Mouse (Mus musculus): ENCODE data around the gene Frmd6. TPM values are rescaled to one million over a fixed set of nuclear protein-coding genes. Genes with fewer than 3 reads are reported as not detected.

The Frmd6 gene
- polyA plus RNA-seq, 1 experiment from 2014 or later = 68.9 TPM

DNA sequence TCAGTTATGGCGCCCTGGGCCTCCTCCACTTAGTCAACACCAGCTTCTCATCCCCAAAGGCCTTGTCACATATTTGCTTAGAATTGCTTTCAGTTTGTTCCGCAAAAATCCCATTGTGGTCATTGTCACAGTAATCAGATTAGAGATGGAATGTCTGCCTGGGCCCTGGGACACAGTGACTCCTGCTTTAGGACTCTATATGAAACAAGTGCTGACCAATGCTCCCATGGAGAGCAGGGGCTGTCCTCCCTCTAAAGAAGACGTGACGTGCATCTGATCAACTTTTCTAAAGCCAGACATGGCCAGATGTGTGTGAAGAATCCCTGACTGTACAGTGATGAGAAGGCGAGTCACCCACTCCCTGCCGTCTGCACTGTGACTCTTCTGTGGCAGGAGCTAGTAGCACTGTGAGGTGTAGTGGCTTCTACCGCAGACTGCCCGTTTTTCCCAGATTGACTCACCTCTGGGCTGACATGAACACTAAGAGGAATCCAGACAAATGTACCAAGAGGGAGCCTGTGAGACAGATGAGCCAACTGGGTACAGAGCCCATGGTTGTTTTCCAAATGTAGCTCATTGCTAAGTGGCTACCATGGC is 65.7 kb downstream of the Frmd6 start:
- no peak overlapping the region for H3K9ac ChIP-seq (replicated peaks; ENCODE audit: low read length)
- ATAC-seq (replicated peaks; ENCODE audit: insufficient number of reproducible peaks, low FRiP score, low TSS enrichment, low read depth) = no peak
- no peak overlapping the region for H3K4me2 ChIP-seq (ENCODE audit: low read depth, low read length)
- no peaks in the 10 kb centered on the region for H3K27me3 ChIP-seq (ENCODE audit: control insufficient read depth, insufficient read depth, low read length)
- H3K9me3 ChIP-seq (replicated peaks; ENCODE audit: control insufficient read depth, low read length) = no peaks in the 10 kb centered on the region
- H3K27ac ChIP-seq (replicated peaks; ENCODE audit: low read depth, low read length) = no peak overlapping the region
- 86% methylated on average over 8 of the region's 8 CpGs for WGBS
- H3K4me3 ChIP-seq (ENCODE audit: low read depth, low read length) = no peak overlapping the region
- H3K4me1 ChIP-seq (ENCODE audit: control insufficient read depth, insufficient read depth, low read length) = no peaks in the 10 kb centered on the region
- peaks cover 3% of the 10 kb centered on the region for H3K36me3 ChIP-seq (replicated peaks; ENCODE audit: control insufficient read depth, insufficient read depth, low read depth, low read length)
- no peak for DNase-seq (ENCODE audit: low spot score)

DNA sequence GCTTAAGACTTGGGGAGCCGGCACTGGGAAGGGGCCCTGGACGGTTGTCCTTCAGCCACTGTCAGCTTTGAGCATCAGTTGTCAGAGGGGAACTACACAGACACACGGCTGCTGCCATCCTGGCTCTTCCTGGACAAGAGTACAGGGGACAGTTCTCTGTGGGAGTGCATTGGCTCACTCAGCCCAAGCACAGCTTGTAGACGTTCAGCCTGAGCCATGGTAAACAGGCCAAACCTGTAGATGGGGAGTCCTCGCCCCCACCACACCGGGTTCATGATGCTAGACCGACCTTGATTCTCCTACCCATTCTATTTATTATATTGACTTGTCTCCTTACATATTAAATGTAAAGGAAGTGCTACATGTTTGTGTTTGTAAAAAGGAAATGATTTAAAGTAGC is 70.0 kb downstream of the Frmd6 start:
- Histone ChIP-seq H3K9ac (replicated peaks; ENCODE audit: low read length) (no peak overlapping the region), H3K27ac (replicated peaks; ENCODE audit: low read depth, low read length) (no peak overlapping the region), H3K9me3 (replicated peaks; ENCODE audit: control insufficient read depth, low read length) (no peaks in the 10 kb centered on the region), H3K4me2 (ENCODE audit: low read depth, low read length) (no peak overlapping the region), H3K4me1 (ENCODE audit: control insufficient read depth, insufficient read depth, low read length) (no peaks in the 10 kb centered on the region), H3K4me3 (ENCODE audit: low read depth, low read length) (no peak overlapping the region), H3K36me3 (replicated peaks; ENCODE audit: control insufficient read depth, insufficient read depth, low read depth, low read length) (peaks cover 3% of the 10 kb centered on the region), H3K27me3 (ENCODE audit: control insufficient read depth, insufficient read depth, low read length) (no peaks in the 10 kb centered on the region)
- 83% methylated on average over 7 of the region's 7 CpGs for WGBS
- ATAC-seq (replicated peaks; ENCODE audit: insufficient number of reproducible peaks, low FRiP score, low TSS enrichment, low read depth) = no peak
- DNase-seq (ENCODE audit: low spot score) = no peak

DNA sequence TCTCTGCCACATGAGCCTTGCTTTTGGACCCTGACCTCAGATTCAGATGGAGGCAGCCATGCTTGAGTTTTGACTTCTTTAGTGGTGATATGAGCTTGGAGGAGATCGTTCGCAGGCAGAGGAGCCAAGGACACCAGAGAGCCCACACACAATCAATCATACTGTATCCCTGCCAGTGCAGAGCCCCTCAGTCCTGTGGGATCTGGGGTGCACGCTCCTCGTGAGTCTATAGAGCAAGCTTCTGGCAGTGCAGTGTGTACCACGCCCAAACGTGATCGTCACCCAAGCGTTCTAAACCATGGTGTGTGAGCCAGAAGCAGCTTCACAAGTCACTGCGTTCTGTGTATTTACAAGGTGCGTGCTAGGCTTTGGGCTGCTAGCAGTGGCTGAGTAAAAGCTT is 70.8 kb downstream of the Frmd6 start:
- 89% methylated on average over 10 of the region's 10 CpGs for WGBS
- Histone ChIP-seq H3K36me3 (replicated peaks; ENCODE audit: control insufficient read depth, insufficient read depth, low read depth, low read length) (peaks cover 3% of the 10 kb centered on the region), H3K4me1 (ENCODE audit: control insufficient read depth, insufficient read depth, low read length) (no peaks in the 10 kb centered on the region), H3K9me3 (replicated peaks; ENCODE audit: control insufficient read depth, low read length) (no peaks in the 10 kb centered on the region), H3K4me2 (ENCODE audit: low read depth, low read length) (no peak overlapping the region), H3K9ac (replicated peaks; ENCODE audit: low read length) (no peak overlapping the region), H3K4me3 (ENCODE audit: low read depth, low read length) (no peak overlapping the region), H3K27ac (replicated peaks; ENCODE audit: low read depth, low read length) (no peak overlapping the region), H3K27me3 (ENCODE audit: control insufficient read depth, insufficient read depth, low read length) (no peaks in the 10 kb centered on the region)
- no peak for ATAC-seq (replicated peaks; ENCODE audit: insufficient number of reproducible peaks, low FRiP score, low TSS enrichment, low read depth)
- no peak for DNase-seq (ENCODE audit: low spot score)

DNA sequence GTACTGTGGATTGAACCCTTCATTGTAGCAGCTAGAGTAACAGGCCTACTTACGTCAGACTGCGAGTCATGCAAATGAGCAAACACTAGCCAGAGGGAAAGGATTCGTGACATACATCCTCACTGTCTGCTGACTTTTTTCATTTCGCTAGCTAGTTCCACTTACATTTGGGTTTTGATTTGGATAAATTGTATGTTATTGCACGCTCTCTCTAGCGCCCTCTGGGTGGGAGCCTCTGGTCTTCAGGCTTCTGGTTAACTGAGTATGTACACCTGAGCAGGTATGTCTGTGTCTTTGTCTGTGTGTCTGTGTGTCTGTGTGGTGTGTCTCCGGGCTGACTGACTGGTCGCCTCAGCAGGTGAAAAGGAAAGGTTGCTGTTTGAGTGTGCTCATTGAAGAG is 72.1 kb downstream of the Frmd6 start:
- H3K9ac ChIP-seq (replicated peaks; ENCODE audit: low read length) = no peak overlapping the region
- H3K36me3 ChIP-seq (replicated peaks; ENCODE audit: control insufficient read depth, insufficient read depth, low read depth, low read length) = peaks cover 3% of the 10 kb centered on the region
- H3K4me2 ChIP-seq (ENCODE audit: low read depth, low read length) = no peak overlapping the region
- no peaks in the 10 kb centered on the region for H3K9me3 ChIP-seq (replicated peaks; ENCODE audit: control insufficient read depth, low read length)
- WGBS = 87% methylated on average over 8 of the region's 8 CpGs
- H3K4me3 ChIP-seq (ENCODE audit: low read depth, low read length) = no peak overlapping the region
- DNase-seq (ENCODE audit: low spot score) = peak; percentile 9
- no peaks in the 10 kb centered on the region for H3K4me1 ChIP-seq (ENCODE audit: control insufficient read depth, insufficient read depth, low read length)
- no peaks in the 10 kb centered on the region for H3K27me3 ChIP-seq (ENCODE audit: control insufficient read depth, insufficient read depth, low read length)
- ATAC-seq (replicated peaks; ENCODE audit: insufficient number of reproducible peaks, low FRiP score, low TSS enrichment, low read depth) = no peak
- H3K27ac ChIP-seq (replicated peaks; ENCODE audit: low read depth, low read length) = no peak overlapping the region

DNA sequence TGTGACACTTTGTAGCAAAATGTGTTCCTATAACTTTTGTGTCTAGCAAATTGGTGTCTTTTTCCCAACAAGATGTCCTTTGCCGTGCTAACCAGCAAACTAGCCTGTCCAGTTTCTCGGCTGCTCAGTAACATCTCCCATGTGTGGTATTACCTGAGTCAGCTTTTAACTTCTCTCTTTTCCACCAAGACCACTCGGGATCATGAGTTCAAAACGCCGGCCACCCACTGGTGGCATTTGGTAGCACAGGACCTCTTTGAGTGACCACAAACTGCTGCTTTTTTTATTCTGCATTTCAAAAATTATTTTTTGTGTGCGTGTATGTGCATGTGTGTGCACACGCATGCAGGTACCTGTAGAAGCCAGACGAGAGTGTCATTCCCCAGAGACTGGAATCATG is 73.1 kb downstream of the Frmd6 start:
- ATAC-seq (replicated peaks; ENCODE audit: insufficient number of reproducible peaks, low FRiP score, low TSS enrichment, low read depth) (no peak), DNase-seq (ENCODE audit: low spot score) (peak; percentile 33)
- no peaks in the 10 kb centered on the region for H3K9me3 ChIP-seq (replicated peaks; ENCODE audit: control insufficient read depth, low read length)
- no peak overlapping the region for H3K27ac ChIP-seq (replicated peaks; ENCODE audit: low read depth, low read length)
- H3K36me3 ChIP-seq (replicated peaks; ENCODE audit: control insufficient read depth, insufficient read depth, low read depth, low read length) = peaks cover 5% of the 10 kb centered on the region
- no peak overlapping the region for H3K4me3 ChIP-seq (ENCODE audit: low read depth, low read length)
- no peaks in the 10 kb centered on the region for H3K27me3 ChIP-seq (ENCODE audit: control insufficient read depth, insufficient read depth, low read length)
- no peak overlapping the region for H3K4me2 ChIP-seq (ENCODE audit: low read depth, low read length)
- H3K9ac ChIP-seq (replicated peaks; ENCODE audit: low read length) = no peak overlapping the region
- 86% methylated on average over 8 of the region's 8 CpGs for WGBS
- no peaks in the 10 kb centered on the region for H3K4me1 ChIP-seq (ENCODE audit: control insufficient read depth, insufficient read depth, low read length)

DNA sequence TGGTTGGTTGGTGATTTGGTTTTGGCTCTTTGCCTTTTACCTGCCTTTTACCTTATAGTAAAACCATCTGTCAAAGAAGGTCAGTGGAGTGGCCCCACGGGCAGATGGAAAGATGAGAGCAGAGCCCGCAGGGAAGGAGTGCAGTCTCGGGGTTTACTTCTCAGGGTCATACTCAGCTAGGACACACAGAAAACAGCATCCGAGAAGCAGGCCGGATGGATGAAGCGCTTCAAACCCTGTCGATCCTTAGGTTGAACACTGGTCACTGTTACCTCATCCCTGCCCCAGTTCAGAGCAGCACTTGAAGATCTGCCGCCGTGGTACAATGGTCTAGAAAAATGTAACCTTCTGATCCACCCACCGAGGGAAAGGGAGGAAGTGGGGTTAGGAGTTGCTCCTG is 79.2 kb downstream of the Frmd6 start:
- Histone ChIP-seq H3K27me3 (ENCODE audit: control insufficient read depth, insufficient read depth, low read length) (no peaks in the 10 kb centered on the region), H3K4me1 (ENCODE audit: control insufficient read depth, insufficient read depth, low read length) (no peaks in the 10 kb centered on the region), H3K9ac (replicated peaks; ENCODE audit: low read length) (no peak overlapping the region), H3K4me3 (ENCODE audit: low read depth, low read length) (no peak overlapping the region), H3K9me3 (replicated peaks; ENCODE audit: control insufficient read depth, low read length) (no peaks in the 10 kb centered on the region), H3K36me3 (replicated peaks; ENCODE audit: control insufficient read depth, insufficient read depth, low read depth, low read length) (0 out of 2 replicates have a peak, but pooled peaks cover 2% of the 10 kb centered on the region), H3K27ac (replicated peaks; ENCODE audit: low read depth, low read length) (no peak overlapping the region), H3K4me2 (ENCODE audit: low read depth, low read length) (no peak overlapping the region)
- DNase-seq (ENCODE audit: low spot score) (no peak), ATAC-seq (replicated peaks; ENCODE audit: insufficient number of reproducible peaks, low FRiP score, low TSS enrichment, low read depth) (no peak)
- WGBS = 91% methylated on average over 10 of the region's 10 CpGs

DNA sequence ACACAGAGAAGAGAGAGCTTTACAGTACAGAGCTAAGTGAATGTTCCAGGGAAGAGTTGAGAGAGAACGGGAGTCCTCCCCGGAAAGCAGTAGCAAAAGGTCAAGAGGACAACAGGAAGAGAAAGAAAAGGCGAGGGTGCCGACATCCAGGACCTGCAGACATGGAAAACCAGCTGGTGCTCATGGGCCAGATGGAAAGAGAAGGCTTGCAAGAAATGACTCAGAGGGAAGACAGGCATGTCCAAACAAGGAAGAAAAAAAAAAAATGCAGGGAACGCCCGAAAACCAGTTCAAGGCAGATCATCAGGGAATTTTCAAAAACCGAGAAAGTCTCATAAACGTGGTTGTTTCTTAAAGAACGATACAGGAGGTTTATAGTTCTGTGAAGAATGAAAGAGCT is 81.6 kb downstream of the Frmd6 start:
- Histone ChIP-seq H3K36me3 (replicated peaks; ENCODE audit: control insufficient read depth, insufficient read depth, low read depth, low read length) (0 out of 2 replicates have a peak, but pooled peaks cover 2% of the 10 kb centered on the region), H3K9ac (replicated peaks; ENCODE audit: low read length) (no peak overlapping the region), H3K4me2 (ENCODE audit: low read depth, low read length) (no peak overlapping the region), H3K27ac (replicated peaks; ENCODE audit: low read depth, low read length) (no peak overlapping the region), H3K4me1 (ENCODE audit: control insufficient read depth, insufficient read depth, low read length) (no peaks in the 10 kb centered on the region), H3K4me3 (ENCODE audit: low read depth, low read length) (no peak overlapping the region), H3K9me3 (replicated peaks; ENCODE audit: control insufficient read depth, low read length) (no peaks in the 10 kb centered on the region), H3K27me3 (ENCODE audit: control insufficient read depth, insufficient read depth, low read length) (no peaks in the 10 kb centered on the region)
- no peak for DNase-seq (ENCODE audit: low spot score)
- WGBS = 70% methylated on average over 9 of the region's 9 CpGs
- no peak for ATAC-seq (replicated peaks; ENCODE audit: insufficient number of reproducible peaks, low FRiP score, low TSS enrichment, low read depth)

DNA sequence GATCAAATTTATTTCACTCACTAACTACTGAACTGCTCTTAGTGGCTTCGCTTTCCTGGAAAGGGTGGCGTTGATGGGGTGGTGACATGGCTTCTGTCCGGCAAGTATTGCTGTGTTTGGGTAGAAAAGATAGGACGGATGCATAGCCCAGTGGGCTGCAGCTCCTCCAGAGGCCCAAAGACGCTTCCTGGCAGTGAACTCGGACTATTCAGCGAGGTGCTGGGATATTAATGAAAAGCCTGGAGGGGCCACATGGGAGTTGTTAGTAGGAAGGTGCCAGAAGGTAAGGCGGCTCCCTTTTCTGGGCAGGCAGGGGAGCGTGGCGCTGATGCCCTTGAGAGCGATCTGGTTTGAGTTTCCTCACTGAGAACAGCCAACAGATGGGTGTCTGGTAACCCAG is 82.3 kb downstream of the Frmd6 start:
- WGBS = 82% methylated on average over 11 of the region's 11 CpGs
- no peaks in the 10 kb centered on the region for H3K4me1 ChIP-seq (ENCODE audit: control insufficient read depth, insufficient read depth, low read length)
- H3K36me3 ChIP-seq (replicated peaks; ENCODE audit: control insufficient read depth, insufficient read depth, low read depth, low read length) = 0 out of 2 replicates have a peak, but pooled peaks cover 2% of the 10 kb centered on the region
- H3K9ac ChIP-seq (replicated peaks; ENCODE audit: low read length) = no peak overlapping the region
- DNase-seq (ENCODE audit: low spot score) = peak; percentile 20
- no peaks in the 10 kb centered on the region for H3K9me3 ChIP-seq (replicated peaks; ENCODE audit: control insufficient read depth, low read length)
- no peak overlapping the region for H3K27ac ChIP-seq (replicated peaks; ENCODE audit: low read depth, low read length)
- no peaks in the 10 kb centered on the region for H3K27me3 ChIP-seq (ENCODE audit: control insufficient read depth, insufficient read depth, low read length)
- H3K4me3 ChIP-seq (ENCODE audit: low read depth, low read length) = no peak overlapping the region
- no peak for ATAC-seq (replicated peaks; ENCODE audit: insufficient number of reproducible peaks, low FRiP score, low TSS enrichment, low read depth)
- no peak overlapping the region for H3K4me2 ChIP-seq (ENCODE audit: low read depth, low read length)

Data from embryonic facial prominence, embryonic 11.5 days (tissue).